Mouse (Mus musculus) heart, adult 2 months (tissue): ENCODE results near the gene Rab14. TPM values are rescaled to one million over a fixed set of nuclear protein-coding genes. Genes with fewer than 3 reads are reported as not detected.

Source experiments
- DNase-seq, 2 experiments: peaks; one replicate each; pipeline ENCODE4 v3.0.0; 2021
- H3K27ac ChIP-seq: fragments of 200-600 bp; 2 replicates; pipeline ENCODE4 v1.8.1; 2022
- H3K27me3 ChIP-seq: fragments of 200-500 bp; 2 replicates; pipeline ENCODE4 v1.6.1; 2012; ENCODE audit warnings: mild to moderate bottlenecking, low read length, inconsistent platforms, mixed read lengths; ENCODE audit not compliant: control insufficient read depth, insufficient read depth
- H3K36me3 ChIP-seq: fragments of 200-500 bp; 2 replicates; pipeline ENCODE4 v1.6.1; 2012; ENCODE audit warnings: low read length, inconsistent platforms; ENCODE audit not compliant: control insufficient read depth, insufficient read depth
- H3K4me1 ChIP-seq: fragments of 200-500 bp; 2 replicates; pipeline ENCODE4 v1.6.1; 2011; ENCODE audit warnings: low read length; ENCODE audit not compliant: control insufficient read depth, insufficient read depth
- H3K4me3 ChIP-seq: fragments of 200-600 bp; 2 replicates; pipeline ENCODE4 v1.8.1; 2022
- H3K79me2 ChIP-seq: fragments of 200-500 bp; replicated peaks from 2 replicates; pipeline ENCODE4 v1.6.1; 2012; ENCODE audit warnings: mild to moderate bottlenecking, inconsistent platforms, low read length, moderate library complexity, mixed read lengths; ENCODE audit not compliant: control insufficient read depth, insufficient read depth
- H3K9ac ChIP-seq: fragments of 200-500 bp; 2 replicates; pipeline ENCODE4 v1.6.1; 2012; ENCODE audit warnings: low read depth, mild to moderate bottlenecking, control low read depth, inconsistent platforms, low read length, mixed read lengths
- CTCF ChIP-seq: fragments of 200-600 bp; IDR thresholded peaks from 2 replicates; pipeline ENCODE4 v1.8.1; 2022; ENCODE audit warnings: antibody characterized with exemption, mild to moderate bottlenecking, moderate library complexity
- EP300 ChIP-seq: fragments of 200-500 bp; IDR thresholded peaks from 2 replicates; pipeline ENCODE4 v1.6.1; 2011; ENCODE audit warnings: low read depth, low read length, control low read depth; ENCODE audit not compliant: insufficient read depth
- POLR2A ChIP-seq: fragments of 200-500 bp; IDR thresholded peaks from 2 replicates; pipeline ENCODE4 v1.6.1; 2011; ENCODE audit warnings: mild to moderate bottlenecking, low read depth, low read length, control low read depth; ENCODE audit not compliant: insufficient read depth
- WGBS: fragments of 180-500 bp; shearing (Covaris S2); methylation state at CpG from one replicate; pipeline ENCODE4 v1.1.7; 2018; 5-methylcytosine and 5-hydroxymethylcytosine counted together
- intact Hi-C: fragments of 180-260 bp; cut with DNase I; formaldehyde crosslinking; loops from one replicate; pipeline ENCODE4 v1.15.1; 2025
- polyA plus RNA-seq: library from polyadenylated mRNA; depleted of rRNA; stranded (reverse); fragments of >200 nt; gene quantifications from 2 replicates; pipeline ENCODE4 v1.2.3, GENCODE M21; 2012
- total RNA-seq, 2 experiments: library from RNA; stranded (reverse); gene quantifications; 2 replicates each; pipeline ENCODE4 v1.2.3; 2021

Rab14 gene
- total and polyA plus RNA-seq, 3 experiments = 61.4 to 135 (median 129) TPM

- H3K4me1 ChIP-seq = peaks cover 4% of the 10 kb centered on the region
- intact Hi-C loops = no loop called here
- WGBS = 88% methylated on average over 7 of the region's 7 CpGs
- no peak overlapping the region for H3K27ac ChIP-seq
- peaks cover 8% of the 10 kb centered on the region for H3K36me3 ChIP-seq
- TF ChIP-seq EP300 (no peak), POLR2A (no peak), CTCF (no peak)
- no peaks in the 10 kb centered on the region for H3K79me2 ChIP-seq
- H3K9ac ChIP-seq = no peak overlapping the region
- no peak overlapping the region for H3K4me3 ChIP-seq
- H3K27me3 ChIP-seq = no peaks in the 10 kb centered on the region
- DNase-seq = no peak
Observed at GRCm38 (mm10) chr2:35157836-35158235, 43.1 kb downstream of the Rab14 start.

- Histone ChIP-seq H3K27me3 (no peaks in the 10 kb centered on the region), H3K27ac (no peak overlapping the region), H3K4me3 (no peak overlapping the region), H3K79me2 (no peaks in the 10 kb centered on the region), H3K9ac (no peak overlapping the region), H3K36me3 (peaks cover 2% of the 10 kb centered on the region), H3K4me1 (peaks cover 2% of the 10 kb centered on the region)
- no peak for DNase-seq
- intact Hi-C loops = no loop called here
- TF ChIP-seq POLR2A = no peak
- no peak for TF ChIP-seq EP300
- TF ChIP-seq CTCF = no peak
- WGBS = 60% methylated on average over 2 of the region's 2 CpGs
Observed at GRCm38 (mm10) chr2:35156985-35157384, 43.9 kb downstream of the Rab14 start.

- DNase-seq = no peak
- Histone ChIP-seq H3K27ac (no peak overlapping the region), H3K4me1 (no peaks in the 10 kb centered on the region), H3K27me3 (no peaks in the 10 kb centered on the region), H3K79me2 (no peaks in the 10 kb centered on the region), H3K36me3 (peaks cover 4% of the 10 kb centered on the region), H3K4me3 (no peak overlapping the region), H3K9ac (no peak overlapping the region)
- 52% methylated on average over 8 of the region's 8 CpGs for WGBS
- intact Hi-C loops = no loop called here
- TF ChIP-seq CTCF (no peak), POLR2A (no peak), EP300 (no peak)
Observed at GRCm38 (mm10) chr2:35153844-35154554, 46.9 kb downstream of the Rab14 start.

DNA sequence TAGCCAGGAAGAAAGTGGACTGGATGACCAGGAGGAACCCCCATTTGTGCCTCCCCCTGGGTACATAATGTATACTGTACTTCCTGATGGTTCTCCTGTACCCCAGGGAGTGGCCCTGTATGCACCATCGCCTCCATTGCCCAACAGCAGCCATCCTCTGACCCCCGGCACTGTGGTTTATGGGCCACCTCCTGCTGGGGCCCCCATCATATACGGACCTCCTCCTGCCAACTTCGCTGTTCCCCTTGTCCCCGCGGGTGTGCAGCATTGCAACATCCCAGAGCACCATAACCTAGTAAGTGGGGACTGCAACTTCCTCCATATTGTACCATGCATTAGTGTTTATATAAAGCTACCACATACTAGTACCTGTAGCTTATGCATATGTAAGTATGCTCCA is 47.7 kb downstream of the Rab14 start:
- WGBS = 83% methylated on average over 6 of the region's 6 CpGs
- no peak overlapping the region for H3K27ac ChIP-seq
- intact Hi-C loops = no loop called here

DNA sequence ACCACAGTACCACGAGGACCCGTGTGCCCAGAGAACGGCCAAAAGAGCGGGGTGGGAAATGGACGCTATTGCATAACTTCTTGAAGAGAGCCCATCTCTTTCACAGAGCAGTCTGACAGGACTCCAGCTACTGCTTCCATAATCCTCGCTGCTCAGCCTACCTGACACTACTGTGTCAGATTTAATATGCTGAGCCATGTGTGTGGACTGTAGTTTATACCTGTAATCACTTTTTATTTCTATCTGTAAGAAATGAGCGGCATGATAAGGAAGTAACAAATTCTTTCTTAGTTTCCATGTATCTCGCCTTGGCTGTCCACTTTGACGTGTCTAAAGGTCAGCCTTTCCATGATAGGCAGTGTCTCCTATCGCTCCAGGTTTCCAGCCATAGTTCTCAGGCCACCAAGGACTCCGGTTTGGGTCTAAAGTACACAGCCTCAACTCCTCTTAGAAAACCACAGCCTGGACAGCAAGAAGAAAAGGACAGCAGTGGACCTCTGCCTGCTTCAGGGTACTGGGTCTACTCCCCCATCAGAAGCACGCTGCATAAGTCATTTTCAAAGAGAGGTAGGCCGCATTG is 49.5 kb downstream of the Rab14 start:
- Histone ChIP-seq H3K27ac (no peak overlapping the region), H3K4me3 (no peak overlapping the region), H3K36me3 (peaks cover 4% of the 10 kb centered on the region), H3K27me3 (no peaks in the 10 kb centered on the region), H3K79me2 (no peaks in the 10 kb centered on the region), H3K4me1 (no peaks in the 10 kb centered on the region), H3K9ac (no peak overlapping the region)
- 95% methylated on average over 13 of the region's 13 CpGs for WGBS
- no peak for DNase-seq
- intact Hi-C loops = no loop called here
- no peak for TF ChIP-seq POLR2A
- no peak for TF ChIP-seq EP300
- TF ChIP-seq CTCF = no peak

More for the DNA sequence above, 47.7 kb downstream of the Rab14 start:
- DNase-seq = no peak
- no peaks in the 10 kb centered on the region for H3K27me3 ChIP-seq
- no peak overlapping the region for H3K4me3 ChIP-seq
- TF ChIP-seq EP300 (no peak), CTCF (no peak), POLR2A (no peak)
- no peaks in the 10 kb centered on the region for H3K4me1 ChIP-seq
- peaks cover 4% of the 10 kb centered on the region for H3K36me3 ChIP-seq
- H3K9ac ChIP-seq = no peak overlapping the region
- H3K79me2 ChIP-seq = no peaks in the 10 kb centered on the region

DNA sequence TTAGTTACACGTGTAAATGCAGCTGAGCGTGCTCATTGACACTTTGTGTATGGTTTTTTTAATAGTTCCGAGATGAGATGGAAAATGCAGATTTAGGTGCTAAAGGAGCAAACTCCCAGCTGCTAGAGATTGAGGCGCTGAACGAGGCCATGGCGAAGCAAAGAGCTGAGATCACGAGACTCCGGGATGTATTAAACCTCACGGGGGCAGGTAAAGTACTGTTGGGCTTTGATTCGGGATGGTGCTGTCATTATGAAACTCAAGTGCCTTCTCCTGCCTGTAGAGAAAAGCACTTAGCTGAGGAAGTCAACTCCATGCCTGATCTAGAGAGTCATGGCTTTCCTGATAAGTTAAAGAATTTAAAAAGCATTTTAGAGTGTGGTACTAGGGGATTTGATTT is 52.1 kb downstream of the Rab14 start:
- TF ChIP-seq EP300 (no peak), POLR2A (no peak), CTCF (no peak)
- H3K9ac ChIP-seq = no peak overlapping the region

More for the DNA sequence above, 52.1 kb downstream of the Rab14 start:
- Histone ChIP-seq H3K4me1 (no peaks in the 10 kb centered on the region), H3K27me3 (no peaks in the 10 kb centered on the region), H3K27ac (no peak overlapping the region), H3K4me3 (no peak overlapping the region), H3K79me2 (no peaks in the 10 kb centered on the region), H3K36me3 (peaks cover 4% of the 10 kb centered on the region)
- whole genome bisulfite sequencing = 93% methylated on average over 10 of the region's 10 CpGs
- no peak for DNase-seq
- intact Hi-C loops = no loop called here
